Mouse (Mus musculus): ENCODE measurements around the gene Cmklr1.
A peak's percentile ranks its signal among the peaks of the same experiment; 100 is the strongest.

The Cmklr1 gene

DNA sequence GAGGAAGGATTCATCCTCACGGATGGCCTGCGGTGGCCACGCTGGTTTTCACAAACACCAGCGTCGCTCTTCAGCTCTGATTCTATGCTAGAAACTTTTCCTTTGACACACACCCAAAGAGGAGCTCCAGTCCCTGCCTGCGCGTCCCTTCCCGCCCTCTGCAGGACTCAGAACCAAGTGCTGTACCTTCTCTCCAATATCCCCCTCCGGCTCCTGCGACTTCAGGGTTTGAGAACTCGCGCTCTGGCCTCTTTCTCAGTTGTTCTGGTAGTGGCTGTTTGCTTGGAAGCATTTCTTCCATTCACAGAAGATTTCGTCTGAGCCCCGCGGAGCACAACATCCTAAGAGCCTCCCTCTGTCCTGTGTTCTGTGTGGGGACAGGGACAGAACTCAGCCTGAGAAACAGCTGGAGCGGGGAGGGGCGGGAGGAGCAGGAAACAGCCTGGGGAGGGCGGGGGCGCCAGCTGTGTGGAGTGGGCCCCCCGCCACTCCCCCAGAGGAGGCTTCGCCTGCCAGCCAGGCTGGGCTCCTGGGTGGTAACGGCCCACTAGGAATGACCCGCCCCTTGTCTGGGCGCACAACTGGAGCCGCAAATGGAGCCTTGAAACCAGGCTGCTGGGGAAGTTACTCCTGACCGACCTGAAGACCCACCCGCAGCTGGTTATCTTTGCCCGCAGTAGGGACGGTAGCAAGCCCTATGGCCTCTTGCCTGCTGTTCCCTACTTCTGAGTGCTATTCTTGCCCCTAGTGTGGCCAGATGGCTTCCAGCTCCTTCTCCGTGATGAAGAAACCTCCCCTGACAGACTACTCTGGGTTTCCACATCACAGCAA lies at the start of gene Cmklr1:
Gene Cmklr1, minus strand, starts transcription at position 392 of the 831 bp plus-strand sequence.
- DNase-seq (ENCODE audit: low read depth, low spot score), result peak; percentile 62

DNA sequence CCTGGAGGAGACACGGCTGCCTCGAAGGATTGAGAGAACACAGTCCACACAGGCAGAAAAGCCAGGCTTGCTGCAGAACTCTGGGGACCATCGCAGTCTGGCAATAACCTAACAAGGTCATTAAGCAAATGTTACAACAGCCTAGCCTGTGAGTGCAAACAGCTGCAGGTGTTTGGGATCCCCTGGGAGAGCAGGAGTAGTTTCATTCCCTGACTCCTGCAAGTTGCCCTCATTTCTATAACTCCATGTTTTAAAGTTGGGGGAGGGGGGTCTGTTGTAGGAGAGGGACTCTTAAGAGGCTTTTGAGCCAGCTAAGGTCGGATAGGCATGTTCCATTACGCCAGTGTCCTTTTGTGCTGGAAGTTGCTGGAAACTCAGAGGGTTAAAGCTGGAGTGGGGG lies 44.2 kb upstream of the Cmklr1 start:
- DNase-seq (ENCODE audit: low read depth, low spot score), result peak; percentile 28

DNA sequence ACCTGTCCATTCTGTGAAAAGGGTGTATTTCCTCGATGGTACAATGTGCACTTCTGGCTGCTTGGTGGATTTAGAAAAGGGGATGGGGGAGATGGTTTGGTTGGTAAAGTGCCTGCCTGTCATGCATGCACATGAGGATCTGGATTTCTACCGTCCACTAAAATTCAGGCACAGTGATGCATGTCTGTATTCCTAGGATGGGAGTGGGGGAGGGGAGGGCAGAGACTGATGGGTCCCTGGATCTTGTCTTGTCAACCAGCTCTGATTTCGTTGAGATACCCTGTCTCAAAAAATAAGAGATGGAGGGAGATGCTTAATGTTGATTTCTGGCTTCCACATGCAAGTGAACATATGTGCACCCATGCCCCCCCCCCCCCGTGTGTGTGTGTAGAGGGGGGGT lies 43.8 kb upstream of the Cmklr1 start:
- DNase-seq (ENCODE audit: low read depth, low spot score), result no peak

DNA sequence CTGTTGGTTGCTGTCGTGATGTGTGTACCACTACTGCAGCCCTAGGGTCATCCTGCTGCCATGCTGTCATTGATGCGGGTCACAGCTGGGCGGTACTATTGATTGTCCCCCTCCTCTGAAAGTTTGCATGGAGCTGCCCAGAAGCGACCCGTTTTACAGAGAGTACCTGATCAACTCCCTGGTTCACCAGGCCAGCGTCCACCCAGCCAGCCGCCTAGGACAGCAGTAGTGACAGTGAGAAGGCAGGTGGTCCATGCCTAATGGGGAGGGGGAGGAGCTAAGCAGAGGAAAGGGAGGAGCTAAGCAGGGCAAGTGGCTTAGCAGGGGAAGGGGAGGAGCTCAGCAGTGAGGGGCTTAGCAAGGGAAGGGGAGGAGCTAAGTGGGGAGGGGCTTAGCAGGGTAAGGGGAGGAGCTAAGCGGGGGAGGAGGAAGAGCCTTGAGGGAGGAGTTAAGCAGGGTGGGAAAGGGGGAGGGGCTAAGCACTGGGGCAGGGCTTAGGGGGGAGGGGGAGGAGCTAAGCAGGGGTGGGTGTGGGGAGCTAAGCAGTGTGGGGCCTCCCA lies 43.0 kb upstream of the Cmklr1 start:
- DNase-seq (ENCODE audit: low read depth, low spot score), result no peak

DNA sequence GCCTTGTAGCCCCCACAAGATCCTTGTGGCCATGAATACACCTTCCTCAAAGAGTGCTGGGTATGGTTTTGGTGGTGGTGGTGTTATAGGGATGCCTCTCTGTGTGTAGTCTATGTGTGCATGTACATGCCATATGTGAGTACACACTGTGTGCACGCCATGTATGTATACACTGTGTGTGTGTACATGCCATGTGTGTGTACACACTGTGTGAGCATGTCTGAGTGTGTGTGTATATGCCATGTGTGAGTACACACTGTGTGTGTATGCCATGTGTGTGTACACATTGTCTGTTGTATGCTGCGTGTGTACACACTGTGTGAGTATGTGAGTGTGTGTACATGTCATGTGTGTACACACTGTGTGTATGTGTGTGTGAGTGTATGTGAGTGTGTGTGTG lies 40.6 kb upstream of the Cmklr1 start:
- DNase-seq (ENCODE audit: low read depth, low spot score), result no peak

DNA sequence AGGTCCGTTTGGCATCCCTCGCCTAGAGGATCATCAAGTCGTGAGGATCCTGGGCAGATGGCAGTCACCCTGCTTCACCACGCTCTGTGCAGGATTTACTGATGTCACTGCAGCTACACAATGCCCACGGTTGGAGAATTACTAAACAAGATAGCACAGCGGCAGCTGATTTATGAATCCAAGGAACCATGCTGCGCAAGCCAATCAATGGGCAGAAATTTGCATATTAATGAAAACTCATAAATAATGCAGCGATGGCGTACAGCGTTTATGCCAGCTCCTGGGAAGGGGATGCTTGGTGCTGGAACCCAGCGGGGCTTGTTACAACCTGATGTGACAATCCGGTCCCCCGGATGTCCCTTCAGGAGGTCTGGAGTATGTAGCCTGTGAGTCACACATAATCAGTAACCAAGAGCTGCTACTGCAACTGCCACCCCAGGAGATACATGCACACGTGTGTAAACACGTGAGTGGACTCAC lies 39.9 kb upstream of the Cmklr1 start:
- no peak for DNase-seq (ENCODE audit: low read depth, low spot score)

DNA sequence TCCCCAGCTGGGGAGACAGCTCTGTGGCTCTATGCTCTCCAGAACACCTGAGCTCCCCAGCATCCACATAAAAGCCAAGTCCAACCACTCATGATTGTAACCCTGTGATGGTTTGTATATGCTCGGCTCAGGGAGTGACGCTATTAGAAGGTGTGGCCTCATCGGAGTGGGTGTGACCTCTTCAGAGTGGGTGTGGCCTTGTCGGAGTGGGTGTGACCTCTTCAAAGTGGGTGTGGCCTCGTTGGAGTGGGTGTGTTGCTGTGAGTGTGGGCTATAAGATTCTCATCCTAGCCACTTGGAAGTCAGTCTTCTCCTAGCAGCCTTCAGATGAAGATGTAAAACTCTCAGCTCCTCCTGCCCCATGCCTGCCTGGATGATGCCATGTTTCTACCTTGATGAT lies 37.3 kb upstream of the Cmklr1 start:
- no peak for DNase-seq (ENCODE audit: low read depth, low spot score)

DNA sequence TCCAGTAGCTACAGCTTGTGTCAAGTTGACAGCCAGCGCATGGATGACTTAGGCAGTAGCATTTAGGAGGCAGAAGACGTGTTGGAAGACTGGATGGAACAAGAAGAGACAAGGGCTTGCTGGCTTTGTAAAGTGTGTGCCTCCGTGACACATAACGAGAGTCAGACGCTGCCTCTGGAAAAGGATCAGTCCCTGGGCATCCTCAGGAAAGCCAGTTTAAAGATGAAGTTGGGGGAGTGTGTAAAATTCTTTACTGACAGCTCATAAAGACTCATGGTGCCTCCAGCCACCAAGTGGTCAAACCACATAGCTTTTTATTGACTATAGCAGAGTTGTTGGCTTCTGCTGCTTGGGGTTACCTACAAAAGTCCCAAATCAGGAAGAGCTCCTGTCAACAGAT lies 35.2 kb upstream of the Cmklr1 start:
- no peak for DNase-seq (ENCODE audit: low read depth, low spot score)

DNA sequence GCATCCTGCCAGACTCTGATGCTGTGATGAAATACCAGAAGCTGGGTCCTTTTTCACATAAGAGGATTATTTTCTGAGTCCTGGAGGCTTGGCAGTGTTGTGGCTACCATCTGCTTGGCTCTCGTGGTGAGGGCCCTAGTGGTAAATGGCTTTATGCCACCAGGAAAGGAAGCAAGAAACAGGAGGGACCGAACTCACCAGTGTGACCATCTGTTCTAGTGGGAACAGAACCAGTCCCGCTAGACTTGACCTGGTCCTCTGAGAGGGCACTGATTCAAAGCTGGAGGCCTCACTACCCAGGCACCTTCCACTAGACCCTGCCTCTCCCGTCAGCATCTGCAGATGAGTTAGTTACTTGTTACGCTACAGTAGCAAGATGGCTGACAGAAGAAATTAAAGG lies 33.0 kb upstream of the Cmklr1 start:
- no peak for DNase-seq (ENCODE audit: low read depth, low spot score)

DNA sequence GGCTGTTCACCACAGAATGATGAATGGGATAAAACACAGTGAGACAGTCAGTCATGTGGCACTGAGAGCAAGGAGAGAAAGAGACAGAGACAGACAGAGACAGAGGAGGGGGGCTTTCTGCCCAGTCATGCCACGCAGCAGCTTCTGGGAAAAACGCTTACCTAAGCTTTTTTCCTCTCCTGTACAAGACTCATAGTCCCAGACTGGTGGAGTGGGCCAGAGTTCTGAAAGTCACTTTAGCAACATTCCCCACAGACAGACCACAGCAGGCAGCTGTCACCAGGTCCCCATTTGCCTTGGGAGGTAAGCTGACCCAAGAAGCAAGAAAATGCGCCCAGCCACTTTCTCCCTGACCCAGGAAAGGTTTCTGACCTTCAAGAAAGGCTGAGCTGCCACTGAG lies 32.2 kb upstream of the Cmklr1 start:
- DNase-seq (ENCODE audit: low read depth, low spot score), result no peak

DNA sequence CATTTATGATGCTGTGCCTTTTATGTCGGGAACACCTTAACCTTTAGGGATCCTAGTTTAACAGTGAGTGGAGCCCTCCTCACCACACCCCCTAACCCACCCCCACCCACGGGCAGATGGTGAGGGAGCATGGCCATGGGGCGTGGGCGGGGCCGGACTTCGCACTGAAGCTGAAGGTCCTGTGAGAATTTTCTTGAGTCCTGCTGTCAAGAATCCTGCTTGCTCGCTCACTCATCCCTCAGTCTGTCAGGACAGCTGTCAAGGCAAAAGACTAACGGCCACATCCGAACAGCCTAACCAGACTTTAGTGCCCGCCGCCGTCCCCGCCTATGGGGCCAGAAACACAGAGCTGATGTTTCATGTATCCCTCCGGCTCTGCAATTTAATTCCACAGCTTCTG lies 31.0 kb upstream of the Cmklr1 start:
- no peak for DNase-seq (ENCODE audit: low read depth, low spot score)

DNA sequence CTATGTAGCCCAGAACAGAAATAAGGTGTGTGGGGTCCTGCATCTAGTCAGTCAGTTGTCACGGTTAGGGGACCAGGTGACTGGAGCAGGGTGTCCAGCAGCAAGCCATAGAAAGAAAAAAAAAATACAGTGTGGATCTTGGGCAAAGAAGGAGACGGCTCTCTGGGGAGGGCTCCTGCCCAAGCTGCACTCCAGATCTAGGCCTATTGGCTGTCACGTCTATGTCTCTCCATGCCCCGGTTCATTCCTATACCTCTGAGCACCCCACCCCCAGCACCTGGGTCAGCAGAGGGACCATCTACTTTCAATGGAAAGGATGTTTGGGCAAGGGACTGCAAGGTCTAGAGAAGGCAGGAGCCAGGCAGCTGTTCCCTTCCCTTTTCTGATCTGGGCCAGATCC lies 29.3 kb upstream of the Cmklr1 start:
- DNase-seq (ENCODE audit: low read depth, low spot score), result no peak

DNA sequence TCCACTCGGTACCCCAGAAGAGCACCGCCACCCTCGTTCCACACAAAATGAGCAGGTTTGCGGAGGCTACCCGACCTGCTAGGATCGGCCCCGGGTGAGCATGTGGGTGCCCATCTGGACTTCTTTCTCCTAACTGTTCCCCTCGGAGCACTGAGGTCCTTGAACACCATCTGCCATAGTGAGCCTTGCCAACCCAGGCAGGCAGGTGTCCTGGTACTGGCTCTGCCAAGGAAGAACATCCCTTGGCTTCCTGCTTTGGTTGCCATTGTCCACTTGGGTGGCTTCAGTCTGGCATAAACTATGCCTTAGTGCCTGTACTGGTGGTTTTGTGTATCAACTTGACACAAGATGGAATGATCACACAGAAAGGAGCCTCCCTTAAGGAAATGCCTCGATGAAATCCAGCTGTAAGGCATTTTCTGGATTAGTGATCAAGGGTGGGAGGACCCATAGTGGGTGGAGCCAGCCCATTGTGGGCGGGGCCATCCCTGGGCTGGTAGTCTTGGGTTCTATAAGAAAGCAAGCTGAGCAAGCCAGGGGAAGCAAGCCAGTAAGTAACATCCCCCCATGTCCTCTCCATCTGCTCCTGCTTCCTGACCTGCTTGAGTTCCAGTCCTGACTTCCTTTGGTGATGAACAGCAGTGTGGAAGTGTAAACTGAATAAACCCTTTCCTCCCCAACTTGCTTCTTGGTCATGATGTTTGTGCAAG lies 28.7 kb upstream of the Cmklr1 start:
- no peak for DNase-seq (ENCODE audit: low read depth, low spot score)

DNA sequence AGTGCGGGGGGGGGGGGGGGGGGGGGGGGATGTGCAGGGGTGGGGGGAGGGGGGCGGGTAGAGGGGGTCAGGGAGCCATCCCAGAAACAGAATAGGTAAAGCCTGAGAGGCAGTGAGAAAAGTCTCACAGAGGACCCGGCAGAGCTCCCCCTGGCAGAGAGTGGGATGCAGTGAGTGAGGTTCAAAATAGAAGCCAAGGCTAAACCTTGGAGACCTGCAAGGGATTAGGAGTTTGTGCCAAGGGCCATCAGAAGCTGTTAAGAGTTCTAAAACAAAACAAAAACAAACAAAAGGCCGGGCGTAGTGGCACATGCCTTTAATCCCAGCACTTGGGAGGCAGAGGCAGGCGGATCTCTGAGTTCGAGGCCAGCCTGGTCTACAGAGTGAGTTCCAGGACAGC lies 27.3 kb upstream of the Cmklr1 start:
- no peak for DNase-seq (ENCODE audit: low read depth, low spot score)

DNA sequence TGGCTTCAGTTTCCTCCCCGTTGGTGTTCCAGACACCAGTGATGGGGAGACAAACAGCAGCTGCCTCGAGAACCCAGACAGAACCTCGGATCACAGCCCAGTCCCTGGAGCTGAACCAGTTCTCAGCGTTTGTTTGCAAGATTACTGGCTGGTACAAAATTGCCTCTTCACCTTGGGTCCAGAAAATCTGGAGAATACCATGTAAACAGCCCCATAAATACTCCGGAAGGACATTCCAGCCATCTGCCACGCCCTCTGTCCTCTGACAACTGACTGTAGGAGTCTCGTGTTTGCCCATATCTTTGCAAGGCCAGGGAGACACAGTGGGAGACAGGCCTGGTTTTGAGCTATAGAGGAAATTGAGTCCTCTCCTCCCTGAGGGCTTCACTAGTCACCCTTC lies 24.6 kb upstream of the Cmklr1 start:
- no peak for DNase-seq (ENCODE audit: low read depth, low spot score)

DNA sequence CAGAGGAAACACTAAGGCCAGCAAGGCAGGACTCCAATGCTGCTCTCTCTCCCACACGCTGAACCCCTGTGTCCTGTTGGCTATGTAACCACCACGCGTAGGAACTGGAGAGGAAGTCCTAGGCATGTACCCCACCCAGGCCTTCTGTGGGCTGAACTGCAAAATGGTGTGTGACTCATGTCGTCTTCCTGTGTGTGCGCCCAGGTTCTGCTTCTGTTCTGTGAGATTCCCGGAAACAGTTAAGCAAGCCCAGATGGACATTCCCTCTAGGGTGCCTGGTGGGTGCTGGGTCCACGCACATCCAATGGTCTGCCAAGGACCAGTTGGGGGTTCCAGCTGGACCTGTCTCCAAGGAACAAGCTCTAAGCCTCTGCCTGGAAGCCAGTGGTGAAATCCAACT lies 22.2 kb upstream of the Cmklr1 start:
- DNase-seq (ENCODE audit: low read depth, low spot score), result peak; percentile 80

DNA sequence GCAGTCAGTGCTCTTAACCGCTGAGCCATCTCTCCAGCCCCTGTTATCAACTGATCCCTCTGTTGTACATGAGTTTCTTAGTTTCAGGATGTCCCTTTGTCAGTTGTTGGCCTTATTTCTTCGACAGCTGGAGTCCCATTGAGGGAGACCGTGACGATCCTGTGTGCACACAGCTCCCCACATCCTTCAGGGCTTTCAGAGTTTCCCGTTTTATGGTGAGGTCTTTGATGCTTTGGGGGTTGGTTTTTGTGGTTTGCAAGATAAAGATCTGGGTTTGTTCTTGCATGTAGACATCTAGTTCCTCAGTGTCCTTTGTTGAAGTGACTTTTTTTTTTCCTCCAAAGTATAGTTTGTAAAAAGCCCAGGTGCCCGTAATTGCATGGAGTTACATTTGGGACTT lies 20.4 kb upstream of the Cmklr1 start:
- DNase-seq (ENCODE audit: low read depth, low spot score), result no peak

DNA sequence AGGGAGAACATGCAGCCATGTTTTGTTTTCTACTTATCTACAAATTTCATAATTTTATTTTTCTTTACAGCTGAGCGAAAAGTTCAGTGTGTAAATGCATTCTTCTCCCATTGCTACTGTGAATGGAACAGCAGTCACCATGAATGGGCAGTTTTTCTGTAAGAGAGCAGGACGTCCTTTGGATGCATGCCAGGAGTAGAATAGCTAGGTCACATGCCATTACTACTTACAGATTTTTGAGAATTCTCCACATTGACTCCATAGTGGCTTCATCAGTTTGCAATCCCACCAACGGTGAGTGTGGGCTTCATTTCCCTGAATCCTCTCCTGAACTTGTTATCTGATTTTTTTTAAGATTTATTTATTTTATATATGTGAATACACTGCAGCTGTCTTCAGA lies 19.9 kb upstream of the Cmklr1 start:
- no peak for DNase-seq (ENCODE audit: low read depth, low spot score)

DNA sequence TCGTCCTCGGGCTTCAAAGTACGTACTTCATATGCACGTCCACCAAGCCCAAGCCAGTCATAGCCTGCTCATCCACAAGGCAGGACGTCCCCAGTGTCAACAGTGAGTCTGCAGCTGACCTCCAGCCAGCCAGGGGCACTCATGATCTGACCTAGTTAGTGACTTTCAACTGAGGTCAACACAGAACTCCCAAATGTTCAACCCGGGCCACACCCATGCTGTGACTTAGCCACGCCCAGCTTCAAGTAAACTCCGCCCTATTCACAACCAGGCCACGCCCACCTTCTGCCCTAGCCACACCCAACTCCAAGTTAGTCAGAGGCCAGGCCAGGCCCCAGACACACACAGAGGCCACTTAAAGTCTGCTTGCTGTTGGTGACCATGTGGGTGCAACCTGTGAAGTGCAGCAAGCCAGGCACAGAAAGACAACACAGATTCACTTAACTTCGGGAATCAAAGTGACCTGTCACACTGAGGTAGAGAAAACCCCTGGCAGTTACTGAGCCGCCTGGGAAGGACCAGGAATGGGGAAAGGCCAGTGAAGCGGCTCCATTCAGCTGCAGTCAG lies 14.5 kb upstream of the Cmklr1 start:
- peak; percentile 66 for DNase-seq (ENCODE audit: low read depth, low spot score)

DNA sequence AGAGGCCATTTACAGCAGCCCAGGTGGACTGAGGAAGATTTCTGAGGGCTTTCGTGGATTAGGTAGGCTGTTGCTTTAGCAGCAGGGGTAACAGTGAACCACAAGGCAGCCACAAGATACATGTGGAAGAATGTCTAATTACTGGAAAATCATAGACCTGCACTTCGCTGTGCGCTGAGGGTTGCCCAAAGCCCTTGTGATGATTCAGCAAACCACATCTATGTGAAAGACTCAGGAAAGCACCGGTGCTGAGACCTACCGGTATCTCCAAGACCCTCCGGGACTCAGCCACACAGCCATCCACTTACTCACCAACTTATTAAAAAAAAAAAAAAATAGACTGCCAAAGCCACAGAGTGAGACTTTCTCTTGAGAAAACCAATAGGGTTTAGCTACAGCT lies 13.9 kb upstream of the Cmklr1 start:
- no peak for DNase-seq (ENCODE audit: low read depth, low spot score)

DNA sequence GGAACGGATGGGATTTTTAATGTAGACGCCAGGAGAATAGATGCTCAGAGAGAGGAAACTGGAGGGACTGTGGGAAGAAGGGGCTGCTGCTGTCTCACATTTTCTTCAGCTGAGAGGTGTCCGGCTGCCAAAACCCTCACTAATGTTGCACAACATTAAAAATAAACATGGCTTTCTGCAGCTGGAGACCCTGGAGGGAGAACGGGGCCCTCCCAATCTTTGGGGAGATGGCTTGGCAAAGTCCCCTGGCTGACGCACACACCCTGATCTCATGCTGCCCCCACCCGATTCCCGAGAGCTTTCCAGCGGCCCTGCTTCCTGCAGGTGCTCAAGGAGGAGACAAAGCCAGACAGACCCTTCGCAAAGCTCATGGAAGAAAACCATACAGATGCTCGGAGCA lies 10.6 kb upstream of the Cmklr1 start:
- peak; percentile 87 for DNase-seq (ENCODE audit: low read depth, low spot score)

DNA sequence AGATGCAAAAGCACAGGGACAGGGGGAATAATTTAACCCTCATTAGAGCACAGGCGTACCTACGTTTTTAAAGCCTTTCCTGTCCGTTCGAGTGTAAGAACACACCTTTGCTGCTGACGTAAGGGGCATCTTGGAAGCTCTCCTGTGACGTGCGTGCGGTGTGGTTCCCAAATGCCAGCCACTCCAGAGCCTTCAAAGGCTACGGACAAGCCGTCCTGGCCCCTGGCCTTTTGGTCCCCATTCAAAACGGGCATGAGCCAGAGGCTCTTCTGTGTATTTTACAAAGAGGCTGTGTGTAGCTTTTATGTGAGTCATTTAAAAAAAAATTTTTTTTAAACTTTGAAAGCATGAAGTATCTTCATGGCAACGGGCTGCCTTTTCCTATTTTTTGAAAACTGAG lies 4.6 kb upstream of the Cmklr1 start:
- DNase-seq (ENCODE audit: low read depth, low spot score), result no peak

DNA sequence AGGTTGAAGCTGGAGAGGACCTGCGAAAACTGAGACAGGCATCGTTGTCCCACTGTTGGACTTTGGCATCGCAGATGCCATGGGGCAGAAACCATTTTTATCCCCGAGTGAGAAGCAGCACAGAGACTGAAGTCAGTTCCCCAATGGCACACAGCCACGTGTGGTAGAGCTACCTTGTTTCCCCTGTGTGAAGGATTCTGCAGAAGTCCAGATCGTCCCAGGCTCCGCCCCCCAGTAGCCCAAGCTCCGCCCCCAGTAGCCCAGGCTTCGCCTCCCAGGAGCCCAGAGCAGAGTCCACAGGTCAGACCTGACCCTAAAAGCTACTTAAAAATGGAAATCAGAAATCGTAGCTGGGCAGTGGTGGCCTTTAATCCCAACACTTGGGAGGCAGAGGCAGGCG lies 4.0 kb upstream of the Cmklr1 start:
- no peak for DNase-seq (ENCODE audit: low read depth, low spot score)

Data from skeletal muscle tissue, adult 2 months (tissue).